Mouse (Mus musculus): ENCODE measurements around the gene Disp1.

Disp1 gene

GRCm38 (mm10) chr1:183075121-183075822 lies 146.1 kb downstream of the Disp1 start:
- DNase-seq: no peak

DNA sequence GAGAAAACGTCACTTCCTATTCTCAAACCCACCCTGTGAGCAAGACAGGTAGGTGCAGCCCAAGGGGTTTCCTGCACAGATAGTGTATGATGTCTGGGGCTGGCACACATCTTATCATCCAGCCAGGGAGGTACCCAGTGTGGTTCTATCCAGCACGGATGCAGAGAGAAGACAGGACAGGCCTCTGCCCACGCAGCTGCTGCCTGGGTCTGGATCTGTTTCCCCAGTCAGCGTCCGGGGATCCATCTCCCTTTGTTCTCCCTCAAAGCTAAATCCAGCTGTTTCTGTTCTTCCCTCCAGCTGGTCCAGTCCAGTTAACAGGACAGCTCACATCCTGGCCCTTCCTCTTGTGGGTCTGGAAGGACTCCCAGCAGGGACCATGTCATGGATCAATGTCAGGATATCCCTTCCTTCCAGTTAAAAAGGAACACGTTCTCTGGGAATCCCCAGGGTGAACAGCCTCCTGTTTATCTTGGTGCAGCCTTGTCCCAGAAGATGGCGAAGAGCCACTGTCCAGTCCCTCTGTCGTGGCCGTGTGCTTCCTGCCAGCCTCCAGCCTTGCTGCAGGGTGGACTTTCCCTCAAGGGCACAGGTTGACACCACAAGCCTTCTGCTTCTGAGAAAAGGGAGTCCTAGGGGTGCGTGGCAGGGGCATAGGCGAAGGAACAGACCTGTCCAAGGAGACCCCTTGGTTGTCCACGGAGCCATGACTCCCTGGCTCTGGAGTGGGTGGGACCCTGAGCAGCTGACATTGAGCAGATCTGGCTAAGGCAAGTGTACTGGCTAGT lies 148.9 kb downstream of the Disp1 start:
- DNase-seq: no peak

- no peak for DNase-seq
Observed at GRCm38 (mm10) chr1:183069954-183070649, 151.2 kb downstream of the Disp1 start.

GRCm38 (mm10) chr1:183067807-183068206 lies 153.5 kb downstream of the Disp1 start:
- no peak for DNase-seq

GRCm38 (mm10) chr1:183066981-183067380 lies 154.3 kb downstream of the Disp1 start:
- no peak for DNase-seq

DNA sequence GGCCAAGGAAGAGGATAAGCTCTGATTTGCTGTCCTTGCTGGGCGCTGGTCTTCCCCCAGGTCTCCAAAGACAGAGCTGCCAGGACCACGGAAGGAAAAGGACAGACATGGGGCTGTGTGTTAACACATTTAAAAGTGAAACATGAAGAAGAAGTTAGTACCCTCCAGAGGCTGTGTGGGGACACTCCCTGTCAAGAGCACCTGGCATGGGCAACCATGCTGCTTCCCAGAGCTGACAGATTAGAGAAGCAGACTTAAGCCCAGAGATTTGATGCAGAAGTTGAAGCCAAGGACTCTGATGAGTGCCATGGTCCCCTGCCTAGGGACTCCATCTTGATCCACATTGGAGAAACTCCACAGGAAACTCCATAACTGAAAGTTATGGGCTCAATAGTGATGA lies 160.7 kb downstream of the Disp1 start:
- DNase-seq: no peak

GRCm38 (mm10) chr1:183056289-183056655 lies 165.1 kb downstream of the Disp1 start:
- DNase-seq: no peak

DNA sequence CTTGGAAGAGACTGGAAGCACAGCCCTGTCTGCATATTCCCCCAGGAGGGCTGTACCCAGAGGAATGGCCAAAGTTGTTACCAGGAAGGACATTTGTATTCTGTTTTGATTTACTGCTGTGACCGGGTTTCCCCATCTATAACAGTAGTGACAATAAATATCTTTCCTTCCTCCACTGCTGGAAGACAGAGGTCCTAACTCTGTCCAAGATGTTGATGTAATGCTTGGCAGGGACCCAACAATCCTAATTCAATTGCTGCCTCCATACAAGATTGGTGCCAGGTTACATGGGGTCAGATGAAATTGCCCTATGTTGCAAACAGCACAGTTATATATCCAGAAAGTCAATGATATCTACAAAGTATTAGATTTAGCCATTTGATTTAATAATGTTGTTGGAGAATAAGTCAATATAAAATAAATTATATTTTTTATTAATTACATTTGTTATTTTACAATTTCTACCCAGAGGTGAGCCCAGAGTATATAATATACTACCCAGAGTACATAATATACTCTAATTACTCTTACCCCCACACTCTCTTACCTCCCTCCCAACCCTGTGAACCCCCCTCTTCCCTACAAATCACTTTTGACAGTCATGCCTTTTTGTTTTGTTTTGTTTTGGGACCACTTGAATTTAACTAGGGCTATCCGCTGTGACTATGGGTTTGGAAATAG lies 165.6 kb downstream of the Disp1 start:
- DNase-seq: no peak

DNA sequence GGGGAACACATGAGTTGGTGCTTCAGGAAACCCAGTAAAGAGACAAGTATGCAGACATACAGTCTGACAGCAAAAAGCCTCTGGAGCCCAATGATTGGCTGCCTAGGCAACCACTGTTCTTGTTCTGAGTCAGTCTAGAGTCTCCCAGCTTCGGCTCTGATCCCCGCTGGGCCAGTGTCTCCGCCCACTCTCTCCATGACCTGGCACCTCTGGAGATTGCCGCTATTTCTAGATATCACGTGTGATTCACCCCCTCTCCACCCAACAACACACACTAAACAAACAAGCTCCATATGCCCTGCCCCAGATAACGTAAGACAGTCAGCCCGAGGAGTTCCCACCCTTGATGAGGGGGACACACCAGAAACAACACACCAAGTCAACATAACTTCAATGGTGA lies 168.7 kb downstream of the Disp1 start:
- DNase-seq: no peak

- DNase-seq: no peak
Observed at GRCm38 (mm10) chr1:183049295-183049694, 172.0 kb downstream of the Disp1 start.

DNA sequence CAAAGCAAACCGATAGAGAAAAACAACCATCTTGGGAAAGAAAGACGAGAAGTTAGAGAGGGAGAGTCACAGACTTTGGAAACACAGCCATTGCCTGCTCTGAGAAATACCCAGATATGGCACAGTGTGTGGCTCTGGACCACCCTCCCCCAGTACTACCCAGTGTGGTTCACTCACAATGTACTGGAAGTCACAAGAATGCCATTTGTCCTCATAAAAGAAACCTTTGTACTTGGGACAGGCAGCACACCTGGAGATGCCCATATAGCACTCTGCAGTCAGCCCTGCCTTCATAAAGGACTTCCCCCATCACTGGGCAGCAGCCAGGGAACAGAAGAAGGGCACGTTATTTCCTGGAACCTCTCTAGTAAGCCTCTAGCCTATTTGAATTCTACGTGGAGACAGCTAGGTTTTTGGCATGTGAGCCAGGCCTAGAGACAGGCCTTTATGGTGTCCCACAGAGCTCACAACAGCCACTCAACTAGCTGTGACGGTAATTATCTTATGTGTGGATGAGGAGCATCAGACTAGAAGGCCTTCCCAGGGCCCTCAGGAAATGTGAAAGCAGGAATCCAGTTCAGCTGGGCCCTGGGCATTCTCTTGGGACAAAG lies 173.3 kb downstream of the Disp1 start:
- DNase-seq: no peak

GRCm38 (mm10) chr1:183047191-183047912 lies 174.0 kb downstream of the Disp1 start:
- DNase-seq: no peak

DNA sequence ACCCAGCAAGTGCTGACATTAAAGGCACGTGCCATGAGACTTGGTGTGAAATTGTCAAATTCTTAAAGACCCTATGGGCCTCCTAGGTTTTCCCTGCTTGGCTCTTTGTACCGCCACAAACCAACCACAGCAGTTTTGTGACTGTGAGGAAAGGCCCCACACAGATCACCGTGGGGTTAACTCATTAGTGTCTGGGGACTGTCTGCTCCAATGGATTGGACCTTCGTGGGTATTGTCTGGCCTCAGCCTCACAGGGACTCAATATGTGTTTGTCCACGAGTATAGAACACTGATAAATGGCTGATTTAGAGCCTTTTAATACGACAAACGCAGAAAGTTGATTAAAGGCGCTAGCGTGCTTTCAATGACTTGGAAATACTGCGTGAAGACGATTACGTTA lies 175.2 kb downstream of the Disp1 start:
- no peak for DNase-seq

DNA sequence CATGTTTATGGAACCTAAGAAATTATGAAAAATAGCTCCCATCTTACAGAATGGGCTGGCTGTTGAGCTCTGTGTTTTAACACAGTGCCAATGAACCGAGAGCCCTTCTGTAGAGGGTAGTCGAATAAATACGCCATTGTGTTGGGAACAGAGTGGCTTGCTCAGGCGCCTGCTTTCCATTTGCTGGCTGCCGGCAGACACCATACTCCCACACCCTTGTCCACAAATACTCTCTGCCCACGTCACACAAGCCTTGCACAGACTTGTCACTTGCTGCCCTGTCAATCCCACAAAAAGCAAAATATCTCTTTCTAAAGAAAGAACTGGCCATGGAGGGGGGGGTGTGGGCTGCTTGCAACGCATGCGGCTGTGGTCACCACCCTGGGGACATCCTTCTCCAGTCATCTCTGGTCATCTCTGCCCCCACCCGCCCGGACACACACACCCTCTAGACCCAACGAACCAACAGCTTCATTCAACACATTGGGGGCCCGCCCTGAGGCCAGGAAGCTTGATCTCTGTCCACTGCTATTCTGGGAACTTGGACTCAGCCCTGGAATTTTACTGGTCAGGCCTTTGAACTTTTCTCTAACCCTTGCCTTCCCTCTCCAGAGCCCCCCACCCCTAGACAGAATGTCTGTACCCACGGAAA lies 178.0 kb downstream of the Disp1 start:
- no peak for DNase-seq

- DNase-seq: no peak
Observed at GRCm38 (mm10) chr1:183041703-183042102, 179.6 kb downstream of the Disp1 start.

DNA sequence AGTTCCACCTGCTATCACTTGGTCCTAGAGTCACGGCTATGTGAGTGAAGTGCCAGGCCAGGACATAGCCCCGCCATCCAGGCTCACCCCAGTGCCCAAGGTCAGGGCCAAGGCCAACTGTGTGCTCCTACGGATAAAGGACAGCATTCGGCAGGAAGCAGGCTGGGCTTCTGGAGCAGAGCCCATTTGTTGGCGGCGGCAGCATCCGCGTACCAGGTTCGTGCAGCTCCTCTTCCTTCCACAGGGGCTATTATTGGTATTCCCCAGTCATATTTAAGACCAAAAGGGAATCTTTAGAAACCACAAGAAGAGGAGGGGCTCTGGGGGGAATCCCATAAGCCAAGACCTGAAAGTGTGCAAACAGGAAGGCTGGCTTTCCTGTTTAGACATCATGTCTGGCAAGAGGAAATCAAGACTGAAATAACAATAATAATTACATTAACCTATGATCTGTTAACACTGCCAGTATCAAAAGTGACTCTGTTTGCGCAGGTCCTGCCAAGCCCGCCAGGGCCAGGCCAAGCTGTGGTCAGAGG lies 180.4 kb downstream of the Disp1 start:
- DNase-seq: no peak

DNA sequence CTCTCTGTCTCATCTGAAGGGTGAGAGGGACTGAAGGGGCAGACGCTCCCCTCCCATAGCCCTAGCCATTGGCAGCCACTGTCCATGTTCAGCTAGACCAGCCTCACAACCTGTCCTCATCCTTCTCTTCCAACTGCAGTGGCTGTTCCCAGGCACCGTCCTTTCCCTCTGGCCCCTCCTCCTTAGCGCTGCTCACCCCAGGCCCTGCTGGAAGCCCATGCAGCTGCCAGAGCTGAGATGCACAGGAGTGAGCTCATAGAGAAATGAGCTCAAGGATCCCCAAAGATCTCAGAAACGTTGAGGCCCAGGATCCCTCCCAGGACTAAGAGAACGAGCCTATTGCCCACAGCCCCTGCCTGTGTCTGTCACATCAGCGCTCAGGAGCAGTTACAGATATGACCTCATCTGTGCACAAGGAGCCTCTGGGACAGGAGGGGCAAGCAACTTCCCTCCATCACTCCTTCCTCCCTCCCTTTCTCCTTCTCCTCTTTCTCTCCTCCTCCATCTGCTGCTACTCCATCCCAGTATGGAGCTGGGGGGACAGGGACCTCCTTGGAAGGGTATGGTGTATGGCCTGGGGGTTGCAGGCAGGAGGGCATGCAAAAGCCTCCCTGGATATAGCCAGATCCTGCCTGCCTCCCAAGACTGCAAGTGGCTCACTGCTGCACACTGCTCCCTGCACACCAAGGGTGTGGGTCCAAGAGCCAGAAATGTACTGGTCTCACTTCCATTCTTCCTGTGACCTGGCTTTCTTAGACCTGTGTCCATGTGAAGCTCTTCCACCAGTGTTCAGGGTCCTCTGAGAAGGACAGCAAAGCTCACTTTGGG lies 181.2 kb downstream of the Disp1 start:
- no peak for DNase-seq

- DNase-seq: no peak
Observed at GRCm38 (mm10) chr1:183039404-183039803, 181.9 kb downstream of the Disp1 start.

Measured in cerebellum, adult 11 months (tissue).